26 mouse cellular contexts compared by ENCODE assay signal in genomic region chr5:52995461-52995860, GRCm38 (mm10). TPM values are rescaled to one million over a fixed set of nuclear protein-coding genes. Genes with fewer than 3 reads are reported as not detected.
A peak's percentile ranks its signal among the peaks of the same experiment; 100 is the strongest.
DNase-seq lines count a peak whose midpoint lies in the region; ATAC-seq and TF ChIP-seq lines count a peak whose summit lies in the region.
"Had no signal": no experiment of that assay in that cellular context is flagged by ENCODE, and none has a peak within 500 bp of the region (broad histone marks: within the 10 kb centered on the region; RNA-seq: fewer than 3 reads in every experiment).

No protein-coding gene starts in this region.

- no peaks in the 10 kb centered on the region for H3K9me3 ChIP-seq in intestine, embryonic 16.5 days (ENCODE audit: control insufficient read depth, low read length)
- H3K9me3 ChIP-seq in intestine, embryonic 15.5 days: no peaks in the 10 kb centered on the region
- no peaks in the 10 kb centered on the region for H3K9me3 ChIP-seq in intestine, postnatal 0 days (ENCODE audit: control insufficient read depth)
- H3K9me3 ChIP-seq: embryonic facial prominence, embryonic 10.5 days; embryonic facial prominence, embryonic 13.5 days; forebrain, embryonic 12.5 days; forebrain, embryonic 15.5 days; heart, embryonic 12.5 days; heart, embryonic 15.5 days; hindbrain, embryonic 10.5 days; hindbrain, embryonic 13.5 days had no signal

- no peak overlapping the region for H3K9ac ChIP-seq in intestine, embryonic 16.5 days (ENCODE audit: low read depth, low read length)
- no peak overlapping the region for H3K9ac ChIP-seq in intestine, embryonic 15.5 days
- H3K9ac ChIP-seq in intestine, postnatal 0 days (ENCODE audit: low read depth, low read length): no peak overlapping the region
- H3K9ac ChIP-seq: embryonic facial prominence, embryonic 13.5 days; forebrain, embryonic 12.5 days; forebrain, embryonic 15.5 days; heart, embryonic 12.5 days; heart, embryonic 15.5 days; hindbrain, embryonic 13.5 days had no signal

- 0 out of 2 replicates have a peak, but pooled peaks cover 3% of the 10 kb centered on the region for H3K4me1 ChIP-seq in intestine, embryonic 16.5 days (ENCODE audit: control insufficient read depth, insufficient read depth, low read length)
- H3K4me1 ChIP-seq in intestine, embryonic 15.5 days (replicated peaks): 0 out of 2 replicates have a peak, but pooled peaks cover 4% of the 10 kb centered on the region
- H3K4me1 ChIP-seq in intestine, postnatal 0 days (replicated peaks; ENCODE audit: control insufficient read depth, insufficient read depth, low read length): peaks cover 6% of the 10 kb centered on the region; the same call in 1 of the 2 replicates

- H3K27me3 ChIP-seq in intestine, embryonic 16.5 days (replicated peaks; ENCODE audit: control insufficient read depth, insufficient read depth, low read length): no peaks in the 10 kb centered on the region
- H3K27me3 ChIP-seq in intestine, embryonic 15.5 days (replicated peaks): no peaks in the 10 kb centered on the region
- no peaks in the 10 kb centered on the region for H3K27me3 ChIP-seq in intestine, postnatal 0 days (replicated peaks; ENCODE audit: control insufficient read depth, insufficient read depth, low read length)
- H3K27me3 ChIP-seq: embryonic facial prominence, embryonic 13.5 days; forebrain, embryonic 12.5 days; forebrain, embryonic 15.5 days; heart, embryonic 15.5 days; hindbrain, embryonic 13.5 days had no signal

- H3K27ac ChIP-seq in intestine, embryonic 16.5 days (ENCODE audit: low read length): peak overlapping the region; percentile 85
- H3K27ac ChIP-seq in intestine, embryonic 15.5 days: no peak overlapping the region
- H3K27ac ChIP-seq in intestine, postnatal 0 days (ENCODE audit: low read depth, low read length): peak overlapping the region; percentile 68
- H3K27ac ChIP-seq: embryonic facial prominence, embryonic 10.5 days; embryonic facial prominence, embryonic 13.5 days; forebrain, embryonic 12.5 days; forebrain, embryonic 15.5 days; heart, embryonic 15.5 days; hindbrain, embryonic 13.5 days had no signal

- no peaks in the 10 kb centered on the region for H3K36me3 ChIP-seq in intestine, embryonic 16.5 days (ENCODE audit: control insufficient read depth, insufficient read depth, low read length)
- no peaks in the 10 kb centered on the region for H3K36me3 ChIP-seq in intestine, embryonic 15.5 days
- H3K36me3 ChIP-seq in intestine, postnatal 0 days (ENCODE audit: control insufficient read depth, insufficient read depth): no peaks in the 10 kb centered on the region
- H3K36me3 ChIP-seq: embryonic facial prominence, embryonic 10.5 days; embryonic facial prominence, embryonic 13.5 days; forebrain, embryonic 12.5 days; forebrain, embryonic 15.5 days; heart, embryonic 12.5 days; heart, embryonic 15.5 days; hindbrain, embryonic 10.5 days; hindbrain, embryonic 13.5 days had no signal

- no peak for TF ChIP-seq CTCF in intestine, postnatal 0 days (IDR thresholded peaks at IDR 0.05; ENCODE audit: low read depth)

- 84% methylated on average over 4 of the region's 4 CpGs for WGBS in intestine, embryonic 16.5 days
- 87% methylated on average over 4 of the region's 4 CpGs for WGBS in intestine, embryonic 15.5 days
- 72% methylated on average over 4 of the region's 4 CpGs for WGBS in intestine, postnatal 0 days

- DNase-seq in cerebellum, postnatal 10 days: peak; percentile 79 to 80
- DNase-seq in cerebellum, adult 8-10 months: no peak
- no peak for DNase-seq in thymus, adult 18-20 months
- DNase-seq: adrenal gland, adult 2 months; adrenal gland, postnatal 14 days; cerebellum, adult 11-12 months; embryo, embryonic 11 days; gastrocnemius, postnatal 25 days; heart, adult 18-20 months; heart, postnatal 36 days; kidney, adult 11 months had no signal

- no peak overlapping the region for H3K4me3 ChIP-seq in intestine, embryonic 16.5 days (ENCODE audit: low read length)
- no peak overlapping the region for H3K4me3 ChIP-seq in intestine, embryonic 15.5 days (replicated peaks)
- no peak overlapping the region for H3K4me3 ChIP-seq in intestine, postnatal 0 days (ENCODE audit: low read depth, low read length)
- H3K4me3 ChIP-seq: embryonic facial prominence, embryonic 10.5 days; embryonic facial prominence, embryonic 13.5 days; erythroblast, embryonic 14.5 days; forebrain, embryonic 12.5 days; forebrain, embryonic 15.5 days; heart, embryonic 12.5 days; heart, embryonic 15.5 days; hindbrain, embryonic 10.5 days; hindbrain, embryonic 13.5 days had no signal

- ATAC-seq in intestine, embryonic 16.5 days: no peak
- no peak for ATAC-seq in intestine, embryonic 15.5 days
- no peak for ATAC-seq in intestine, postnatal 0 days
- ATAC-seq: CD4-positive, CD25-positive, alpha-beta regulatory T cell, adult 4 months; forebrain, embryonic 15.5 days; hindbrain, embryonic 16.5 days had no signal

- H3K4me2 ChIP-seq in intestine, embryonic 16.5 days (ENCODE audit: low read depth, low read length): no peak overlapping the region
- H3K4me2 ChIP-seq in intestine, embryonic 15.5 days (replicated peaks): no peak overlapping the region
- no peak overlapping the region for H3K4me2 ChIP-seq in intestine, postnatal 0 days (replicated peaks; ENCODE audit: low read depth)
- H3K4me2 ChIP-seq: embryonic facial prominence, embryonic 13.5 days; forebrain, embryonic 12.5 days; forebrain, embryonic 15.5 days; heart, embryonic 12.5 days; heart, embryonic 15.5 days; hindbrain, embryonic 13.5 days had no signal

RNA-seq across cellular contexts. Expression of gene Slc34a2, which starts 42.4 kb away (rescaled TPM):
- polyA plus RNA-seq in intestine, embryonic 16.5 days (2015; fragmentation: Nextera tagmentation; extraction: Ambion mirVana): 29.5 and 51.3 TPM in 2 replicates
- 16.3 and 18.3 TPM in 2 replicates for polyA plus RNA-seq in intestine, embryonic 15.5 days (2015; fragmentation: Nextera tagmentation; extraction: Ambion mirVana)
- polyA plus RNA-seq in intestine, postnatal 0 days (2015; fragmentation: Nextera tagmentation; extraction: Ambion mirVana): 132 and 161 TPM in 2 replicates
- polyA plus RNA-seq: adrenal gland, adult 2 months; CD4-positive, CD25-positive, alpha-beta regulatory T cell, adult 4 months; cortical plate, adult 2 months; erythroblast, embryonic 14.5 days; forebrain, embryonic 12.5 days; forebrain, embryonic 15.5 days; heart, embryonic 12.5 days; hindbrain, embryonic 10.5 days; hindbrain, embryonic 13.5 days had no signal

Comparison
In these comparisons a context has a peak if more than half of its experiments do, and no peak if none do; other contexts are left out.
1. DNase-seq: peak in cerebellum, postnatal 10 days (2 of 2); none in cerebellum, adult 8-10 months (single experiment) and thymus, adult 18-20 months (0 of 2).